Mouse (Mus musculus): ENCODE measurements around the gene Sema5a. TPM values are rescaled to one million over a fixed set of nuclear protein-coding genes. Genes with fewer than 3 reads are reported as not detected.

Gene Sema5a
- total and polyA plus RNA-seq, 3 experiments, result 0.17 to 0.27 (median 0.17) TPM

DNA sequence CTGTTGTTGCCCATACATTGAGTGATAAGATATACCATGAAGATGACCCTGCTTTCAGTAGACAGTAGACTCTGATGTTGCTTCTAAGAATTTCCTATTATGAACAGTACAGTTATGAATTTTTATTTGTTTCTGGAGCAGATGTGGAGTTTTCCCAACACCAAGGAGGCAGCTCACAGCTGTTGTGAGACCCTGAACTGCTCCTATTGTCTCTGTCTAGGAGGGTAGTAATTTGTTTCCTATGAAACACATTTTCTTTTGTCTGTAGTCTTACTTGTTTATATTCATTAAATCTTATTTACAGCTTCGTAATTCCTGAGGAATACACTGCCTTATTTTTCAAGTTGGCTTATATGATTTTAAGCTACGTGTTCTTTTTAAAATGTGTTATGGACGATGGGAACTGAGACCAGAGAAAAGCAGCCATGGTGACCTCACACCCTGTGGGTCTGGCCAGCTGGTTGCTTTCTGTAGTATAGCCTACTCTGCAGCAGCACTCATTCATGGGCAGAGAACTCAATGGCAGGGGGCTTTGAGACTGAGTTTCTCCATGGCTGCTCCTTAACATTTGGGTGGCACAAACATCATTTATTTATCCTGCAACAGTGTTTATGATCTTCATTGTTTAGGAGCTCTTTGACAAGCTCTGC, 151.8 kb downstream of the Sema5a start:
- no peak overlapping the region for H3K4me3 ChIP-seq (replicated peaks in 1 of 3; ENCODE audit: low read depth in 2 of 3, low read length in 2 of 3, poor library complexity in 1 of 3)
- H3K36me3 ChIP-seq (replicated peaks in 1 of 2; ENCODE audit: control insufficient read depth in 1 of 2, insufficient read depth in 1 of 2, low read length in 1 of 2), result no peaks in the 10 kb centered on the region
- H3K4me1 ChIP-seq (ENCODE audit: control insufficient read depth in 1 of 2, insufficient read depth in 2 of 2), result no peaks in the 10 kb centered on the region
- no peak for DNase-seq (ENCODE audit: extremely low read depth)
- TF ChIP-seq ELF1 (IDR thresholded peaks at IDR 0.05; ENCODE audit: low read depth, low read length) (no peak), POLR2A (IDR thresholded peaks at IDR 0.05; ENCODE audit: low read depth, low read length) (no peak), CTCF (conservative IDR thresholded peaks at IDR 0.05 in 1 of 2, IDR thresholded peaks at IDR 0.05 in 1 of 2; ENCODE audit: low read depth in 2 of 2, low read length in 2 of 2) (no peak), PAX5 (IDR thresholded peaks at IDR 0.05; ENCODE audit: low read length) (no peak), MYC (IDR thresholded peaks at IDR 0.05; ENCODE audit: low read depth, low read length) (no peak), EP300 (IDR thresholded peaks at IDR 0.05; ENCODE audit: low read length) (no peak), USF2 (conservative IDR thresholded peaks at IDR 0.05; ENCODE audit: low read depth, low read length) (no peak), E2F4 (IDR thresholded peaks at IDR 0.05; ENCODE audit: insufficient replicate concordance, low read depth, low read length) (no peak), MEF2A (IDR thresholded peaks at IDR 0.05; ENCODE audit: borderline replicate concordance, low read depth, low read length) (no peak), BHLHE40 (IDR thresholded peaks at IDR 0.05; ENCODE audit: low read depth, low read length) (no peak), NELFE (IDR thresholded peaks at IDR 0.05; ENCODE audit: low read depth, low read length) (no peak), POLR2AphosphoS2 (IDR thresholded peaks at IDR 0.05; ENCODE audit: low read depth, low read length) (no peak), JUND (conservative IDR thresholded peaks at IDR 0.05; ENCODE audit: low read depth, low read length) (no peak), TBP (conservative IDR thresholded peaks at IDR 0.05; ENCODE audit: low read depth, low read length) (no peak), MAFK (IDR thresholded peaks at IDR 0.05; ENCODE audit: insufficient replicate concordance, low read length) (no peak)
- H3K9me3 ChIP-seq (replicated peaks; ENCODE audit: low read length), result no peaks in the 10 kb centered on the region
- H3K79me2 ChIP-seq (replicated peaks; ENCODE audit: control insufficient read depth, extremely low read depth, insufficient read depth, poor library complexity, severe bottlenecking), result no peaks in the 10 kb centered on the region
- no peak overlapping the region for H3K27ac ChIP-seq (ENCODE audit: insufficient read depth, low read depth)
- in situ Hi-C loops (cut with MboI; ENCODE audit: low pct_ligation_motif_present, low pct_unique_long_range_greater_than_20kb, low sequenced_read_pairs) (no loop called here), dilution Hi-C loops (cut with MboI; ENCODE audit: extremely low pct_ligation_motif_present, extremely low pct_unique_long_range_greater_than_20kb, low sequenced_read_pairs) (no loop called here)
- no peak overlapping the region for H3K9ac ChIP-seq (ENCODE audit: insufficient read depth, low read depth)
- H3K4me2 ChIP-seq (ENCODE audit: insufficient read depth, low read depth, poor library complexity, severe bottlenecking), result no peak overlapping the region
- no peaks in the 10 kb centered on the region for H3K27me3 ChIP-seq (replicated peaks)

DNA sequence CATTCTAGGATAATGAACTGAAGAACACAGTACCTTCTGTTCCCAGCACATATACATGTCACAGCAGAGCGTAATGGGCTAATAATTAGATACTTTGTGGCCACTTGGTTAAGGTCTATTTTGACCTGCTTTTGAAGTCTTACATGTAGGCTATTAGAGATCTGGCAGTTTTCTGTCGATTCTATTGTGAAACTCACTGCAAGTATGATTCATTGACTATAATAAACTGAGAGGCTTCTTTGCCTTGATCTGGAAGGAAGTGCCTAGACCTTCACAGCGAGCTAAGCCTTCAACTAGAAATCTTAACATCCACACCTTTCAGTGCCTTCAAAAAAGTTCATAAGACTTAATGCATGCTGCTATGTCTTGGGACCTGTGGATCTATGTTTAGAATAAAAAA, 152.5 kb downstream of the Sema5a start:
- no peaks in the 10 kb centered on the region for H3K9me3 ChIP-seq (replicated peaks; ENCODE audit: low read length)
- no peaks in the 10 kb centered on the region for H3K79me2 ChIP-seq (replicated peaks; ENCODE audit: control insufficient read depth, extremely low read depth, insufficient read depth, poor library complexity, severe bottlenecking)
- H3K4me2 ChIP-seq (ENCODE audit: insufficient read depth, low read depth, poor library complexity, severe bottlenecking), result no peak overlapping the region
- H3K9ac ChIP-seq (ENCODE audit: insufficient read depth, low read depth), result no peak overlapping the region
- no peak overlapping the region for H3K4me3 ChIP-seq (replicated peaks in 1 of 3; ENCODE audit: low read depth in 2 of 3, low read length in 2 of 3, poor library complexity in 1 of 3)
- no peaks in the 10 kb centered on the region for H3K27me3 ChIP-seq (replicated peaks)
- dilution Hi-C loops (cut with MboI; ENCODE audit: extremely low pct_ligation_motif_present, extremely low pct_unique_long_range_greater_than_20kb, low sequenced_read_pairs), result no loop called here
- no peak for DNase-seq (ENCODE audit: extremely low read depth)
- in situ Hi-C loops (cut with MboI; ENCODE audit: low pct_ligation_motif_present, low pct_unique_long_range_greater_than_20kb, low sequenced_read_pairs), result no loop called here
- H3K36me3 ChIP-seq (replicated peaks in 1 of 2; ENCODE audit: control insufficient read depth in 1 of 2, insufficient read depth in 1 of 2, low read length in 1 of 2), result no peaks in the 10 kb centered on the region
- no peaks in the 10 kb centered on the region for H3K4me1 ChIP-seq (ENCODE audit: control insufficient read depth in 1 of 2, insufficient read depth in 2 of 2)
- H3K27ac ChIP-seq (ENCODE audit: insufficient read depth, low read depth), result no peak overlapping the region
- TF ChIP-seq MXI1 (IDR thresholded peaks at IDR 0.05; ENCODE audit: low read depth, low read length) (no peak), USF2 (conservative IDR thresholded peaks at IDR 0.05; ENCODE audit: low read depth, low read length) (no peak), USF1 (IDR thresholded peaks at IDR 0.05; ENCODE audit: low read depth, low read length) (no peak), CHD1 (IDR thresholded peaks at IDR 0.05; ENCODE audit: low read depth, low read length) (no peak), MAZ (IDR thresholded peaks at IDR 0.05; ENCODE audit: low read depth, low read length) (no peak), E2F4 (IDR thresholded peaks at IDR 0.05; ENCODE audit: insufficient replicate concordance, low read depth, low read length) (no peak), EP300 (IDR thresholded peaks at IDR 0.05; ENCODE audit: low read length) (no peak), TCF12 (IDR thresholded peaks at IDR 0.05; ENCODE audit: low read depth, low read length) (no peak), UBTF (IDR thresholded peaks at IDR 0.05; ENCODE audit: low read depth, low read length) (no peak)

Measured in CH12.LX (cell line).